10 mouse cellular contexts compared by ENCODE assay signal in the genomic region with DNA sequence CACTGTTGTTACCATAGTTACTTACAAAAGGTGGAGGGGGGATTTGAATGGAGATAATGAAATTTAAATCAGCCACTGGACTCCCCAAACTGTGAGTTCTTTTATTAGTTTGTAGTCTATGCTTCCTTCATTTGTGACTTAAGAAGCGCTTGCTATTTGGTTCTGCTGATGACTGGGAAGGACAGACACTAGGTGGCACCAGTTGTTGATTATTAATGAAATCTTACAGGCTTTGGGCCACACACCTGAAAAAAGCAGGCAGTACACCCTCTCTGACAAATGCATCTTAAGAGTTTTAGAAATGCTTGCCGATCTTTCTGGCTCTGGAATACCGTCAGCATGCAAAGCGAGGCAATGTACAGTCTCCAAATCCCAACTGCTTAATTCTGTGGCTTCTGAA.
DNase-seq lines count a peak whose midpoint lies in the region; ATAC-seq lines count a peak whose summit lies in the region.
"Had no signal": no experiment of that assay in that cellular context is flagged by ENCODE, and none has a peak within 500 bp of the region (broad histone marks: within the 10 kb centered on the region; RNA-seq: fewer than 3 reads in every experiment).

No protein-coding gene starts in this region.

- H3K4me3 ChIP-seq in hindbrain, embryonic 11.5 days (ENCODE audit: low read depth, low read length), result no peak overlapping the region
- no peak overlapping the region for H3K4me3 ChIP-seq in hindbrain, embryonic 13.5 days
- no peak overlapping the region for H3K4me3 ChIP-seq in midbrain, embryonic 14.5 days (replicated peaks; ENCODE audit: low read depth, low read length)
- H3K4me3 ChIP-seq in midbrain, embryonic 13.5 days (replicated peaks), result no peak overlapping the region
- H3K4me3 ChIP-seq in hindbrain, embryonic 16.5 days (ENCODE audit: low read length), result no peak overlapping the region
- H3K4me3 ChIP-seq: neural tube, embryonic 15.5 days had no signal

- no peak overlapping the region for H3K4me2 ChIP-seq in hindbrain, embryonic 11.5 days (replicated peaks; ENCODE audit: low read depth, low read length)
- no peak overlapping the region for H3K4me2 ChIP-seq in hindbrain, embryonic 13.5 days
- H3K4me2 ChIP-seq in midbrain, embryonic 14.5 days (ENCODE audit: low read length), result no peak overlapping the region
- no peak overlapping the region for H3K4me2 ChIP-seq in midbrain, embryonic 13.5 days (replicated peaks)
- no peak overlapping the region for H3K4me2 ChIP-seq in hindbrain, embryonic 16.5 days (ENCODE audit: low read length)
- H3K4me2 ChIP-seq: neural tube, embryonic 15.5 days had no signal

- DNase-seq in hindbrain, embryonic 11.5 days (ENCODE audit: low spot score), result peak; percentile 1
- DNase-seq in midbrain, embryonic 14.5 days, result peak; percentile 72
- peak; percentile 2 for DNase-seq in skeletal muscle tissue, adult 2 months (ENCODE audit: low read depth, low spot score)
- DNase-seq in adrenal gland, adult 18-20 months (ENCODE audit: low spot score in 2 of 2), result no peak
- no peak for DNase-seq in yolk sac, embryonic 10.5 days (ENCODE audit: low spot score)
- DNase-seq: gastrocnemius, postnatal 14 days had no signal

- no peaks in the 10 kb centered on the region for H3K27me3 ChIP-seq in hindbrain, embryonic 11.5 days (ENCODE audit: control insufficient read depth, insufficient read depth, low read length)
- H3K27me3 ChIP-seq in hindbrain, embryonic 13.5 days, result no peaks in the 10 kb centered on the region
- no peaks in the 10 kb centered on the region for H3K27me3 ChIP-seq in midbrain, embryonic 14.5 days (ENCODE audit: control insufficient read depth, insufficient read depth, low read length)
- no peaks in the 10 kb centered on the region for H3K27me3 ChIP-seq in midbrain, embryonic 13.5 days
- H3K27me3 ChIP-seq in hindbrain, embryonic 16.5 days (replicated peaks; ENCODE audit: control insufficient read depth, insufficient read depth, low read length), result no peaks in the 10 kb centered on the region
- H3K27me3 ChIP-seq: neural tube, embryonic 15.5 days had no signal

- H3K36me3 ChIP-seq in hindbrain, embryonic 11.5 days (ENCODE audit: control insufficient read depth, insufficient read depth, low read length), result no peaks in the 10 kb centered on the region
- H3K36me3 ChIP-seq in hindbrain, embryonic 13.5 days, result no peaks in the 10 kb centered on the region
- H3K36me3 ChIP-seq in midbrain, embryonic 14.5 days (ENCODE audit: control insufficient read depth, insufficient read depth, low read length), result no peaks in the 10 kb centered on the region
- H3K36me3 ChIP-seq in midbrain, embryonic 13.5 days, result no peaks in the 10 kb centered on the region
- no peaks in the 10 kb centered on the region for H3K36me3 ChIP-seq in hindbrain, embryonic 16.5 days (ENCODE audit: control insufficient read depth, insufficient read depth, low read length)
- H3K36me3 ChIP-seq: neural tube, embryonic 15.5 days had no signal

- H3K27ac ChIP-seq in hindbrain, embryonic 11.5 days (ENCODE audit: low read depth, low read length), result no peak overlapping the region
- H3K27ac ChIP-seq in hindbrain, embryonic 13.5 days, result no peak overlapping the region
- H3K27ac ChIP-seq in midbrain, embryonic 14.5 days (replicated peaks; ENCODE audit: low read depth, low read length), result no peak overlapping the region
- H3K27ac ChIP-seq in midbrain, embryonic 13.5 days, result no peak overlapping the region
- no peak overlapping the region for H3K27ac ChIP-seq in hindbrain, embryonic 16.5 days (ENCODE audit: low read depth, low read length)
- H3K27ac ChIP-seq: neural tube, embryonic 15.5 days had no signal

- H3K4me1 ChIP-seq in hindbrain, embryonic 11.5 days (replicated peaks; ENCODE audit: control insufficient read depth, insufficient read depth, low read length), result no peaks in the 10 kb centered on the region
- no peaks in the 10 kb centered on the region for H3K4me1 ChIP-seq in hindbrain, embryonic 13.5 days (replicated peaks)
- no peaks in the 10 kb centered on the region for H3K4me1 ChIP-seq in midbrain, embryonic 14.5 days (ENCODE audit: control insufficient read depth, insufficient read depth, low read length)
- no peaks in the 10 kb centered on the region for H3K4me1 ChIP-seq in midbrain, embryonic 13.5 days (replicated peaks)
- no peaks in the 10 kb centered on the region for H3K4me1 ChIP-seq in hindbrain, embryonic 16.5 days (ENCODE audit: control insufficient read depth, insufficient read depth, low read depth, low read length)
- H3K4me1 ChIP-seq: neural tube, embryonic 15.5 days had no signal

- WGBS in hindbrain, embryonic 11.5 days, result 57% methylated on average over 4 of the region's 4 CpGs
- WGBS in hindbrain, embryonic 13.5 days, result 46% methylated on average over 4 of the region's 4 CpGs
- 38% methylated on average over 4 of the region's 4 CpGs for WGBS in midbrain, embryonic 14.5 days
- 39% methylated on average over 4 of the region's 4 CpGs for WGBS in midbrain, embryonic 13.5 days
- WGBS in hindbrain, embryonic 16.5 days, result 44% methylated on average over 4 of the region's 4 CpGs

- no peaks in the 10 kb centered on the region for H3K9me3 ChIP-seq in hindbrain, embryonic 11.5 days (ENCODE audit: control insufficient read depth, low read length)
- no peaks in the 10 kb centered on the region for H3K9me3 ChIP-seq in hindbrain, embryonic 13.5 days
- no peaks in the 10 kb centered on the region for H3K9me3 ChIP-seq in midbrain, embryonic 14.5 days (ENCODE audit: control insufficient read depth, low read length)
- no peaks in the 10 kb centered on the region for H3K9me3 ChIP-seq in midbrain, embryonic 13.5 days
- no peaks in the 10 kb centered on the region for H3K9me3 ChIP-seq in hindbrain, embryonic 16.5 days (ENCODE audit: control insufficient read depth, low read length)
- H3K9me3 ChIP-seq: neural tube, embryonic 15.5 days had no signal

- ATAC-seq in hindbrain, embryonic 11.5 days (ENCODE audit: low FRiP score), result no peak
- ATAC-seq in hindbrain, embryonic 13.5 days (ENCODE audit: low FRiP score), result no peak
- no peak for ATAC-seq in midbrain, embryonic 14.5 days (ENCODE audit: low FRiP score, low TSS enrichment)
- no peak for ATAC-seq in midbrain, embryonic 13.5 days
- peak; percentile 61; the same call in 1 of the 2 replicates for ATAC-seq in hindbrain, embryonic 16.5 days

- H3K9ac ChIP-seq in hindbrain, embryonic 11.5 days (ENCODE audit: low read depth, low read length), result no peak overlapping the region
- H3K9ac ChIP-seq in hindbrain, embryonic 13.5 days, result no peak overlapping the region
- no peak overlapping the region for H3K9ac ChIP-seq in midbrain, embryonic 14.5 days (replicated peaks; ENCODE audit: low read length)
- H3K9ac ChIP-seq in midbrain, embryonic 13.5 days (replicated peaks), result no peak overlapping the region
- no peak overlapping the region for H3K9ac ChIP-seq in hindbrain, embryonic 16.5 days (ENCODE audit: low read depth, low read length)
- H3K9ac ChIP-seq: neural tube, embryonic 15.5 days had no signal

Comparison
In these comparisons a context has a peak if more than half of its experiments do, and no peak if none do; other contexts are left out.
1. DNase-seq: peak in hindbrain, embryonic 11.5 days (single experiment), midbrain, embryonic 14.5 days (single experiment) and skeletal muscle tissue, adult 2 months (single experiment); none in adrenal gland, adult 18-20 months (0 of 2) and yolk sac, embryonic 10.5 days (single experiment).